Mouse (Mus musculus): Measurements from ENCODE around the gene Tph2. TPM values are rescaled to one million over a fixed set of nuclear protein-coding genes. Genes with fewer than 3 reads are reported as not detected.

Tph2 gene
- polyA plus RNA-seq, 1 experiment from 2014 or later: 0.15 TPM

DNA sequence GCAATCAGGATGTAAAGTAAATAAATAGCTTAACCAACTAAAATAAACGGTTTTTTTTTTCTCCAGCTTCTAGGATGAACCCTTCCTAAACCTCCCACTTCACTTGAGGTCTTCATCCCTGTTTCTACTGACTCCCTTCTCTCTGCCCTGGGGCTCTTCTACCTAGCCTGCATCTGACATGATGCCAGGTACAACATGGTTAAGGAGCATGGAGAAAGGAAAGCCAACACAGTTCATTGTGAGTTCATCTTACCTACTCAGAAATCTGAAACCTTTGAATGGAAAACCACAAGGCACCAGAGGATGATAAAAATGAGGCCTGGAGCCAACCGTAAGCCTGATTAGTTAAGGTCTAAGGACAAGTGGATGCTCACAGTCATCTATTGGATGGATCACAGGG is 123.3 kb downstream of the Tph2 start:
- 47% methylated on average over 2 of the region's 2 CpGs for WGBS
- ATAC-seq (ENCODE audit: insufficient number of reproducible peaks, insufficient read depth, low FRiP score, low TSS enrichment, low read depth): no peak

DNA sequence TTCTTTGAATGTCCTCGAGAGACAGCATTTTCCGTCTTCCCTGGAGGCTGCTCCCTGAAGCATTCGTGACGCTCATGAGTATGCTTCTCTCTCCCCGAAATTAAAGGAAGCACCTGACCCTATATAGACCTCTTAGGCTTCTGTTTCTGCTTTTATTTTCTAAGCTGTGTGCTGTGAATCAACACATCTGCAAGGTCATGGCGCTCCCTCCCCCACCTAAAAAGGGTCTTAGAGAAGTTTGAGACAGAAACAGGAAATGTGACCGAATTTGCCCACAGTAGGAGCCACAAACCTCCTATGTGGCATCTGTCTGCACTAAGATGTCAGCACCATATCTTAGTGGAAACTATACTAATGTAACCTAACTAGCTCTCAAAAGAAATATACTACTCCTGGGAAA is 124.1 kb downstream of the Tph2 start:
- ATAC-seq (ENCODE audit: insufficient number of reproducible peaks, insufficient read depth, low FRiP score, low TSS enrichment, low read depth): no peak
- 77% methylated on average over 7 of the region's 7 CpGs for WGBS
- H3K4me2 ChIP-seq: no peak overlapping the region
- no peaks in the 10 kb centered on the region for H3K27me3 ChIP-seq
- no peaks in the 10 kb centered on the region for H3K4me1 ChIP-seq
- H3K9me3 ChIP-seq: no peaks in the 10 kb centered on the region
- H3K36me3 ChIP-seq: no peaks in the 10 kb centered on the region
- no peak overlapping the region for H3K9ac ChIP-seq
- H3K27ac ChIP-seq: no peak overlapping the region
- no peak overlapping the region for H3K4me3 ChIP-seq

More for the DNA sequence above, 123.3 kb downstream of the Tph2 start:
- Histone ChIP-seq H3K36me3 (no peaks in the 10 kb centered on the region), H3K4me3 (no peak overlapping the region), H3K4me1 (no peaks in the 10 kb centered on the region), H3K4me2 (no peak overlapping the region), H3K9me3 (no peaks in the 10 kb centered on the region), H3K27me3 (no peaks in the 10 kb centered on the region), H3K27ac (no peak overlapping the region), H3K9ac (no peak overlapping the region)

DNA sequence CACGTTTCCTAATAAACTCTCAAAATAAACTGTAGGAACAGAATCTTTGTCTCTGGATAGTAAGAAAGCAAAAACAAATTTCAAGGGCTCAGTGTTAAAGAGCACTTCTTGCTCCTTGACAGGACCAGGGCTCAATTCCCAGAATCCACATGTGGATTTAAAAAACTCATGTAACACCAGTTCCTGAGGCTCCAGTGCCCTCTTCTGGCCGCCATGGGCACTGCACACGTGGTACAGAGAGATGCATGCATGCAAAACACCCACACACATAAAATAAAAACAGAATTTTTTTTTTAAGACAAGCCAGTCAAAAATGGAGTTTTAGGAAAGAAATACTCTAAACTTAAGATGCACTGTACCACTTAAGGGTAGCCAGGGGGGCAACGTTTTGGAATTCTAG is 133.2 kb downstream of the Tph2 start:
- Histone ChIP-seq H3K27ac (no peak overlapping the region), H3K4me1 (no peaks in the 10 kb centered on the region), H3K36me3 (no peaks in the 10 kb centered on the region), H3K4me2 (no peak overlapping the region), H3K9ac (no peak overlapping the region), H3K27me3 (no peaks in the 10 kb centered on the region), H3K9me3 (no peaks in the 10 kb centered on the region), H3K4me3 (no peak overlapping the region)
- WGBS: 53% methylated on average over 4 of the region's 4 CpGs
- no peak for ATAC-seq (ENCODE audit: insufficient number of reproducible peaks, insufficient read depth, low FRiP score, low TSS enrichment, low read depth)

- no peak overlapping the region for H3K4me3 ChIP-seq
- no peak for ATAC-seq (ENCODE audit: insufficient number of reproducible peaks, insufficient read depth, low FRiP score, low TSS enrichment, low read depth)
These were observed 134.1 kb downstream of the Tph2 start for GRCm38 (mm10) chr10:115050674-115051073.

DNA sequence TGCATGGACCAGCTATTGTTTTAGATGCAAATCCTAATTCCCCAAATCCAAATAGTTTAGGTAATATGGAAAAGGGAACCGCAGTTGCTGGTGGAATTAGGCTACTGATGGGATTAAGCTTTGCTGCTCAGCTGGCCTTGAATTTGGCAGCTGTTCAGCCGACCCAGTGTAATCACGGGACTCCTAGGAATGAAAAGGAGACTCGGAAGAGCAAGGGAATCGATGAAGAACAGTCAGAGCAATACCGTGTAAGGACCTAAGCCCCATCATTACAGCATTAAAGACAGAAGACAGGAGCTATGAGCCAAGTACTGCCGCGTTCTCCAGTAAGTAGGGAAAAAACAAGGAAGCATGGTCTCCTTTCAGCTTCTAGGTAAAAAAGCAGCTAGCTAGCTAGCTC is 134.6 kb downstream of the Tph2 start:
- no peaks in the 10 kb centered on the region for H3K9me3 ChIP-seq
- H3K4me3 ChIP-seq: no peak overlapping the region
- H3K27ac ChIP-seq: no peak overlapping the region
- H3K4me2 ChIP-seq: no peak overlapping the region
- no peaks in the 10 kb centered on the region for H3K27me3 ChIP-seq
- WGBS: 64% methylated on average over 8 of the region's 8 CpGs
- no peak for ATAC-seq (ENCODE audit: insufficient number of reproducible peaks, insufficient read depth, low FRiP score, low TSS enrichment, low read depth)
- H3K36me3 ChIP-seq: no peaks in the 10 kb centered on the region
- no peak overlapping the region for H3K9ac ChIP-seq
- no peaks in the 10 kb centered on the region for H3K4me1 ChIP-seq

More at GRCm38 (mm10) chr10:115050674-115051073, 134.1 kb downstream of the Tph2 start:
- no peaks in the 10 kb centered on the region for H3K36me3 ChIP-seq
- no peak overlapping the region for H3K9ac ChIP-seq
- no peaks in the 10 kb centered on the region for H3K27me3 ChIP-seq
- H3K4me1 ChIP-seq: no peaks in the 10 kb centered on the region
- H3K27ac ChIP-seq: no peak overlapping the region
- no peaks in the 10 kb centered on the region for H3K9me3 ChIP-seq
- 89% methylated on average over 11 of the region's 12 CpGs for WGBS
- no peak overlapping the region for H3K4me2 ChIP-seq

GRCm38 (mm10) chr10:115048565-115048964 is 136.3 kb downstream of the Tph2 start:
- no peak for ATAC-seq (ENCODE audit: insufficient number of reproducible peaks, insufficient read depth, low FRiP score, low TSS enrichment, low read depth)
- WGBS: 92% methylated on average over 2 of the region's 2 CpGs
- H3K4me1 ChIP-seq: no peaks in the 10 kb centered on the region
- H3K9me3 ChIP-seq: no peaks in the 10 kb centered on the region
- no peaks in the 10 kb centered on the region for H3K27me3 ChIP-seq
- no peak overlapping the region for H3K9ac ChIP-seq
- H3K4me3 ChIP-seq: no peak overlapping the region
- H3K36me3 ChIP-seq: no peaks in the 10 kb centered on the region
- no peak overlapping the region for H3K4me2 ChIP-seq
- H3K27ac ChIP-seq: no peak overlapping the region

GRCm38 (mm10) chr10:115035748-115036147 is 149.1 kb downstream of the Tph2 start:
- H3K27me3 ChIP-seq: no peaks in the 10 kb centered on the region
- no peak overlapping the region for H3K4me3 ChIP-seq
- no peaks in the 10 kb centered on the region for H3K36me3 ChIP-seq
- 93% methylated on average over 9 of the region's 9 CpGs for WGBS
- H3K9ac ChIP-seq: no peak overlapping the region
- ATAC-seq (ENCODE audit: insufficient number of reproducible peaks, insufficient read depth, low FRiP score, low TSS enrichment, low read depth): no peak
- H3K27ac ChIP-seq: no peak overlapping the region
- no peak overlapping the region for H3K4me2 ChIP-seq
- no peaks in the 10 kb centered on the region for H3K9me3 ChIP-seq
- H3K4me1 ChIP-seq: no peaks in the 10 kb centered on the region

Other genes starting within 250 kb of the Tph2 start
- 49.0 and 57.0 TPM in 2 replicates for gene Tbc1d15, start 66.4 kb upstream of the Tph2 start, polyA plus RNA-seq (2015; fragmentation: Nextera tagmentation; extraction: Ambion mirVana)
- 4.3 and 6.0 TPM in 2 replicates for gene Rab21, start 130.6 kb upstream of the Tph2 start, polyA plus RNA-seq (2015; fragmentation: Nextera tagmentation; extraction: Ambion mirVana)
- gene Tmem19, start 177.5 kb upstream of the Tph2 start, polyA plus RNA-seq (2015; fragmentation: Nextera tagmentation; extraction: Ambion mirVana): 25.6 and 27.3 TPM in 2 replicates
- gene Thap2, start 199.4 kb upstream of the Tph2 start, polyA plus RNA-seq (2015; fragmentation: Nextera tagmentation; extraction: Ambion mirVana): 31.3 and 35.1 TPM in 2 replicates
- gene Zfc3h1, start 199.9 kb upstream of the Tph2 start, polyA plus RNA-seq (2015; fragmentation: Nextera tagmentation; extraction: Ambion mirVana): 23.3 and 23.8 TPM in 2 replicates

Measured in embryonic facial prominence, embryonic 13.5 days (tissue).